Mouse (Mus musculus): ENCODE results near the gene Ttc26.

GRCm38 (mm10) chr6:38358253-38359027 is 22.8 kb upstream of the Ttc26 start:
- TF ChIP-seq CTCF (IDR thresholded peaks at IDR 0.05; ENCODE audit: borderline replicate concordance, insufficient read depth, low read depth, low read length) (no peak), POLR2A (IDR thresholded peaks at IDR 0.05; ENCODE audit: borderline replicate concordance, insufficient read depth, low read length) (no peak)

Measured in cerebellum, adult 2 months (tissue).